Mouse (Mus musculus) intestine, postnatal 0 days (tissue): ENCODE data around the gene Timm10b. TPM values are rescaled to one million over a fixed set of nuclear protein-coding genes. Genes with fewer than 3 reads are reported as not detected.

Experiments
- ATAC-seq: fragments of 200-750 bp; cut with Nextera tagmentation; 2 replicates; pipeline ENCODE4 v1.8.0; 2017; ENCODE audit warnings: mild to moderate bottlenecking, moderate TSS enrichment, moderate library complexity
- H3K27ac ChIP-seq: fragments of 300-500 bp; sonication (generic); 2 replicates; pipeline ENCODE4 v1.5.1; 2014; ENCODE audit warnings: mild to moderate bottlenecking, low read depth, low read length, moderate library complexity
- H3K27me3 ChIP-seq: fragments of 300-500 bp; sonication (generic); replicated peaks from 2 replicates; pipeline ENCODE4 v1.6.1; 2014; ENCODE audit warnings: low read length, mixed read lengths; ENCODE audit not compliant: control insufficient read depth, insufficient read depth
- H3K36me3 ChIP-seq: fragments of 300-500 bp; sonication (generic); 2 replicates; pipeline ENCODE4 v1.6.1; 2014; ENCODE audit warnings: mild to moderate bottlenecking, moderate library complexity; ENCODE audit not compliant: control insufficient read depth, insufficient read depth
- H3K4me1 ChIP-seq: fragments of 300-500 bp; sonication (generic); replicated peaks from 2 replicates; pipeline ENCODE4 v1.6.1; 2014; ENCODE audit warnings: antibody characterized with exemption, low read length, mixed read lengths; ENCODE audit not compliant: control insufficient read depth, insufficient read depth
- H3K4me2 ChIP-seq: fragments of 300-500 bp; sonication (generic); replicated peaks from 2 replicates; pipeline ENCODE4 v1.6.1; 2014; ENCODE audit warnings: low read depth, mild to moderate bottlenecking, moderate library complexity
- H3K4me3 ChIP-seq: fragments of 300-500 bp; sonication (generic); 2 replicates; pipeline ENCODE4 v1.5.1; 2014; ENCODE audit warnings: low read depth, low read length
- H3K9ac ChIP-seq: fragments of 300-500 bp; sonication (generic); 2 replicates; pipeline ENCODE4 v1.6.1; 2014; ENCODE audit warnings: mild to moderate bottlenecking, low read depth, low read length
- H3K9me3 ChIP-seq: fragments of 300-500 bp; sonication (generic); 2 replicates; pipeline ENCODE4 v1.6.1; 2016; ENCODE audit warnings: mixed run types; ENCODE audit not compliant: control insufficient read depth
- CTCF ChIP-seq: sonication (generic); IDR thresholded peaks from 2 replicates; pipeline ENCODE4 v1.5.1; 2016; ENCODE audit warnings: low read depth, mild to moderate bottlenecking, control low read depth, antibody characterized with exemption, moderate library complexity
- WGBS: fragments of 180-500 bp; shearing (Covaris S2); extraction: QIAGEN DNeasy Blood & Tissue Kit; methylation state at CpG from one replicate; pipeline ENCODE4 v1.1.7; 2014; 5-methylcytosine and 5-hydroxymethylcytosine counted together
- polyA plus RNA-seq: library from polyadenylated mRNA; unstranded; fragments of >200 nt; fragmentation: Nextera tagmentation; extraction: Ambion mirVana; gene quantifications from 2 replicates; pipeline ENCODE4 v1.2.1, GENCODE M21; 2015

The Timm10b gene
- 177 and 181 TPM in 2 replicates for polyA plus RNA-seq

- Histone ChIP-seq H3K9me3 (no peaks in the 10 kb centered on the region), H3K27ac (peak within 1 kb of the TSS; percentile 74), H3K4me1 (peaks cover 8% of the 10 kb centered on the region; the same call in 1 of the 2 replicates), H3K4me3 (peak within 1 kb of the TSS; percentile 87), H3K36me3 (peaks cover 37% of the 10 kb centered on the region), H3K9ac (peak within 1 kb of the TSS; percentile 72), H3K27me3 (no peaks in the 10 kb centered on the region), H3K4me2 (peak within 1 kb of the TSS; percentile 88)
- no peak for TF ChIP-seq CTCF
- 0% methylated on average over 2 of the region's 2 CpGs for WGBS
- peak; percentile 32 for ATAC-seq
These were observed at the start of gene Timm10b for GRCm38 (mm10) chr7:105639756-105640155. Gene Timm10b, plus strand, starts transcription at chr7:105640056.

- WGBS, result 42% methylated on average over 7 of the region's 7 CpGs
- TF ChIP-seq CTCF, result no peak
- Histone ChIP-seq H3K36me3 (no peaks in the 10 kb centered on the region), H3K4me3 (no peak overlapping the region), H3K9me3 (no peaks in the 10 kb centered on the region), H3K9ac (no peak overlapping the region), H3K4me2 (no peak overlapping the region), H3K4me1 (no peaks in the 10 kb centered on the region), H3K27ac (no peak overlapping the region), H3K27me3 (no peaks in the 10 kb centered on the region)
- no peak for ATAC-seq
These were observed 49.8 kb upstream of the Timm10b start for GRCm38 (mm10) chr7:105590097-105590496.

GRCm38 (mm10) chr7:105602860-105603623 is 36.8 kb upstream of the Timm10b start:
- Histone ChIP-seq H3K4me3 (no peak overlapping the region), H3K27ac (no peak overlapping the region), H3K9ac (no peak overlapping the region), H3K4me1 (no peaks in the 10 kb centered on the region), H3K36me3 (no peaks in the 10 kb centered on the region), H3K4me2 (no peak overlapping the region), H3K27me3 (no peaks in the 10 kb centered on the region), H3K9me3 (no peaks in the 10 kb centered on the region)
- ATAC-seq, result peak; percentile 76
- 30% methylated on average over 9 of the region's 9 CpGs for WGBS
- TF ChIP-seq CTCF, result peak; percentile 87

DNA sequence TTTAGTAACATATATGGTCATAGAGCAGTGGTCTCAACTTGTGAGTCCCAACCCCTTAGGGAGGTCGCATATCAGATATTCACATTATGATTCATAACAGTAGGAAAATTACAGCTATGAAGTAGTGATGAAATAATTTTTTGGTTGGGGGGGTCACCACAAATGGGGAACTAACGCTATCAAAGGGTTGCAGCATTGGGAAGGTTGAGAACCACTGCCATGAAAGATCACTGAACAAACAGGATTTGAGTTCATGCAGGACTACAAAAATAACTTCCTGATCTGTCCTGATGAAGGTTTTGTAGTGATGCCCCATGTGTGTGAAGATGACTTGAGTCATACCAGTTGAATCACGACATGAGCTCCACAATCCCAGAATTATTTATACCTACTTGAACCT is 31.4 kb upstream of the Timm10b start:
- WGBS, result 84% methylated on average over 3 of the region's 3 CpGs
- no peak for ATAC-seq

GRCm38 (mm10) chr7:105611767-105612166 is 28.1 kb upstream of the Timm10b start:
- no peaks in the 10 kb centered on the region for H3K27me3 ChIP-seq
- H3K27ac ChIP-seq, result no peak overlapping the region
- H3K4me1 ChIP-seq, result no peaks in the 10 kb centered on the region
- ATAC-seq, result no peak
- 97% methylated on average over 1 of the region's 1 CpGs for WGBS
- no peak overlapping the region for H3K9ac ChIP-seq
- H3K36me3 ChIP-seq, result peaks cover 34% of the 10 kb centered on the region; the same call in 1 of the 2 replicates
- H3K4me2 ChIP-seq, result no peak overlapping the region
- TF ChIP-seq CTCF, result no peak
- H3K4me3 ChIP-seq, result no peak overlapping the region
- no peaks in the 10 kb centered on the region for H3K9me3 ChIP-seq

More for the DNA sequence above, 31.4 kb upstream of the Timm10b start:
- Histone ChIP-seq H3K9ac (no peak overlapping the region), H3K27me3 (no peaks in the 10 kb centered on the region), H3K4me1 (no peaks in the 10 kb centered on the region), H3K36me3 (peaks cover 24% of the 10 kb centered on the region; the same call in 1 of the 2 replicates), H3K27ac (no peak overlapping the region), H3K4me3 (no peak overlapping the region), H3K9me3 (no peaks in the 10 kb centered on the region), H3K4me2 (no peak overlapping the region)
- no peak for TF ChIP-seq CTCF

DNA sequence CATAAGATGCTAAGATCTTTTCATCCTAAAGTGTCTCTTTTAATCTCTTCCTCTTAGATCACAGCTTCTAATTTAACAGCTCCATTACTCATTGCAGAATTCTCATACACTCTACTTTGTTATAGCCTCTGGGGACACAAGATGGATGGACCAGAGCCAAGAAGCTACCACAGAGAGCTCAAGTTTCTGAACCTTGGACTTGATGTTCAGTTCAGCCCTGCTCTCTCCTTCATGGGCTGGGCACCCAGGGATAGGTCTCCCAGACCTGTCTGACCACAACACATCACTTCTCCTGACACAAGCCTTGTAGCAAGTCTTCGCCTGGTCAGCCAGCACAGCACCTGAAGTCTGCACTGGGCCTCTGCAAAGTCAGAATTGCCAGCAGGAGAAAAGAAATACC is 25.5 kb upstream of the Timm10b start:
- Histone ChIP-seq H3K27me3 (no peaks in the 10 kb centered on the region), H3K4me1 (no peaks in the 10 kb centered on the region), H3K27ac (no peak overlapping the region), H3K4me2 (no peak overlapping the region), H3K4me3 (no peak overlapping the region), H3K9ac (no peak overlapping the region), H3K36me3 (peaks cover 57% of the 10 kb centered on the region), H3K9me3 (no peaks in the 10 kb centered on the region)
- no peak for ATAC-seq
- no peak for TF ChIP-seq CTCF
- 96% methylated on average over 1 of the region's 1 CpGs for WGBS
